Mouse (Mus musculus) neural tube, embryonic 11.5 days (tissue): Measurements from ENCODE around the gene Hils1. TPM values are rescaled to one million over a fixed set of nuclear protein-coding genes. Genes with fewer than 3 reads are reported as not detected.
"Not testable (repeated sequence)": the region's sequence is repeated elsewhere in the genome, so short reads cannot be mapped to it uniquely, and the experiment has no call there.

Source experiments
- ATAC-seq: fragments of 200-750 bp; cut with Nextera tagmentation; 2 replicates; pipeline ENCODE4 v1.8.0; 2017; ENCODE audit warnings: moderate number of reproducible peaks, mild to moderate bottlenecking, moderate TSS enrichment, moderate library complexity; ENCODE audit not compliant: insufficient read depth, low FRiP score, low TSS enrichment
- DNase-seq: peaks from one replicate; pipeline ENCODE4 v3.0.0-alpha.2; 2015; ENCODE audit warnings: low spot score
- H3K27ac ChIP-seq: fragments of 300-500 bp; sonication (generic); 2 replicates; pipeline ENCODE4 v1.5.1; 2014; ENCODE audit warnings: low read depth, mild to moderate bottlenecking, low read length
- H3K27me3 ChIP-seq: fragments of 300-500 bp; sonication (generic); 2 replicates; pipeline ENCODE4 v1.6.1; 2014; ENCODE audit warnings: mild to moderate bottlenecking, low read length, mixed read lengths; ENCODE audit not compliant: control insufficient read depth, insufficient read depth
- H3K36me3 ChIP-seq: fragments of 300-500 bp; sonication (generic); 2 replicates; pipeline ENCODE4 v1.6.1; 2014; ENCODE audit warnings: mild to moderate bottlenecking, low read length, moderate library complexity, mixed read lengths; ENCODE audit not compliant: control insufficient read depth, insufficient read depth
- H3K4me1 ChIP-seq: fragments of 300-500 bp; sonication (generic); 2 replicates; pipeline ENCODE4 v1.6.1; 2014; ENCODE audit warnings: low read length, mixed read lengths; ENCODE audit not compliant: control insufficient read depth, insufficient read depth
- H3K4me2 ChIP-seq: fragments of 300-500 bp; sonication (generic); 2 replicates; pipeline ENCODE4 v1.6.1; 2014; ENCODE audit warnings: low read depth, mild to moderate bottlenecking, moderate library complexity
- H3K4me3 ChIP-seq: fragments of 300-500 bp; sonication (generic); 2 replicates; pipeline ENCODE4 v1.5.1; 2014; ENCODE audit warnings: low read depth, low read length
- H3K9ac ChIP-seq: fragments of 300-500 bp; sonication (generic); 2 replicates; pipeline ENCODE4 v1.6.1; 2014; ENCODE audit warnings: mild to moderate bottlenecking, low read length
- H3K9me3 ChIP-seq: fragments of 300-500 bp; sonication (generic); 2 replicates; pipeline ENCODE4 v1.6.1; 2016; ENCODE audit warnings: low read length; ENCODE audit not compliant: control insufficient read depth
- WGBS: fragments of 180-500 bp; shearing (Covaris S2); extraction: QIAGEN DNeasy Blood & Tissue Kit; methylation state at CpG from one replicate; pipeline ENCODE4 v1.1.7; 2014; 5-methylcytosine and 5-hydroxymethylcytosine counted together
- polyA plus RNA-seq: library from polyadenylated mRNA; unstranded; fragments of >200 nt; fragmentation: Nextera tagmentation; extraction: Ambion mirVana; gene quantifications from 2 replicates; pipeline ENCODE4 v1.2.1, GENCODE M21; 2014

Hils1 gene
- polyA plus RNA-seq, 1 experiment from 2014 or later = not detected

DNA sequence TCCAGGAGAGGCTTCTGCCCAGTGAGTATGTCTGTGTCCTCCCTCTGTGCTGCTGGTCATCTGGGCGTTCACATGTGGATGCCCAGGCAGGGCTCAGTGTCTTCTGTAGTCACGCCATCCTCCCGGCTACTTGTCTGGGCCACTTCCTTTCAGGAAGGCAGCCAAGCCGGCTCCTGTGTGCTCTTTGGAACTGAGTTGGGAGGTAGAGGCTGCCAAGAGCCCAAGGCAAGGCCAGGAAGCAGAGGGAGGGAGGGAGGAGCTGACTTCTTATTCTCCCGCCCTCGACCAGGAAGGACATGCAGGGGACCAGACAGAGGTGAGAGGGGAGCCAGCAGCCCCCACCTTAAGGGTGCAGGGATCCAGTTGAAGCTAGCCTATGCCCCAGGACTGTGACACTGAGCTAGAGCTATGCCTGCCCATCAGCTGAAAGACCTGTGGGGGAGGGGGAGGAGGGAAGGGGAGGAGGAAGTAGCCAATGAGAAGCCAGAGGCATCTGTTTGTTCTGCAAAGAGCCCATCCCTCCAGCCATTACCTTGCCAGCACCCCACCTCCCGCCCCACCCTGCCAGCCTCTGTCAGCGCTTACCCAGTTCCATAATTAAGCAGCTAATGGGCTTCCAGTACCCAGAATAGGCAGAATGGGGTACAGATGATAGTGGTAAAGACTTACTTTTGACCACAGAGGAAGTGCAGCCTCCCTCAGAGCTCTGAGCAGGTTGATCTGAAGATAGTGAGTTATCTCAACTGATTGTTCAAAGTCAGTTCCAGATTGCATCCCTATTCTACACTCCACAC, 9.1 kb upstream of the Hils1 start:
- H3K9ac ChIP-seq = no peak overlapping the region
- 18% methylated on average over 8 of the region's 8 CpGs for WGBS
- H3K9me3 ChIP-seq = no peaks in the 10 kb centered on the region
- no peaks in the 10 kb centered on the region for H3K36me3 ChIP-seq
- ATAC-seq (no peak), DNase-seq (peak; percentile 43)
- H3K4me2 ChIP-seq = no peak overlapping the region
- no peaks in the 10 kb centered on the region for H3K4me1 ChIP-seq
- H3K27ac ChIP-seq = no peak overlapping the region
- no peak overlapping the region for H3K4me3 ChIP-seq
- H3K27me3 ChIP-seq = no peaks in the 10 kb centered on the region

DNA sequence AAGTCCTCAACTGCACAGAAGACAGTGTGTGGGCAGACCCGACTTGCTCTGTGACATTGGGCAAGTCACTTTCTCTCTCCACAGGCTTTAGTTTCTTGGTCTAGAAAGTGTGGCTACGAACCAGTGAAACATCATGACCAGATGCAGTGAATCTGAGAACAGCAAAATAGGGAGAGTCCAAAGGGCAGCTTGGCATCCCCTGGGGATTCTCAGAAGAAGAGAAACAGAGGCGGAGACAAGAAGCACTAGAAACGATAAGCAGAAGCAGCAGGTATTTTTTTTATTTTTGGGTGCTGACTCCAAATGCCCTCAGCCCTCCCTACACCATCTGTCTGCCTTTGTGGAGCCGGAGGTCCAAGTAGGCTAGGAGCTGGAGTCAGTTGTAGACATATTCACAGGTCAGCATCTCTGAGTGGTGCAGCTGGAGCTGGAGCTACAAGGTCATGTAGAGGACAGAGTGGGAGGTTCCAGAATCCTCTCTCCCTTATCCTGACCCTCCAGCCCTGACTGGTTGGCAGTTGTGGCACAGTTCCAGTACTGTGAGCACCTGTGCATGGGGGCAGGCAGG, 4.8 kb upstream of the Hils1 start:
- H3K9me3 ChIP-seq = no peaks in the 10 kb centered on the region
- no peak for ATAC-seq
- no peak overlapping the region for H3K9ac ChIP-seq
- H3K36me3 ChIP-seq = no peaks in the 10 kb centered on the region
- H3K4me2 ChIP-seq = no peak overlapping the region
- H3K27me3 ChIP-seq = no peaks in the 10 kb centered on the region
- no peak for DNase-seq
- no peaks in the 10 kb centered on the region for H3K4me1 ChIP-seq
- no peak overlapping the region for H3K4me3 ChIP-seq
- WGBS = 73% methylated on average over 5 of the region's 5 CpGs
- no peak overlapping the region for H3K27ac ChIP-seq

DNA sequence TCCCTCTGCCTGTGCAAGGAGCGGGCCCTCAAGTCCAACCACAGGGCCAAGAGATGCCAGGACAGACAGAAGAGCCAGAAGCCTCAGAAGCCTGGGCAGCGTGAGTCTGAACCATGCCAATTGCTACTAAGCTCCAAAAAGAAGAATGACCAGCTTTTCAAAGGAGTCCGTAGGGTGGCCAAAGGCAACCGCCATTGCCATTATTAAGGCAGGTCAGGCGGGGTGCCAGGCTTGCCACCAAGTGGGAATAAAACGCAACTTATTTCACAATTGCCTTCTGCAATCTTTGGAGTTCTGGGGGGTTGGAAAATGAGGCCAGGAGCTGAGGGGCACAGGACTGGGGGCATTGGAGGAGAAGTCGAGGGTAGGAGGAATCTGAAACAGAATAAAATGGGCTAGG, 794 bp downstream of the Hils1 start:
- H3K4me3 ChIP-seq = no peak overlapping the region
- H3K4me2 ChIP-seq = no peak overlapping the region
- no peaks in the 10 kb centered on the region for H3K36me3 ChIP-seq
- no peak overlapping the region for H3K9ac ChIP-seq
- H3K27ac ChIP-seq = no peak overlapping the region
- DNase-seq (no peak), ATAC-seq (no peak)
- H3K4me1 ChIP-seq = no peaks in the 10 kb centered on the region
- WGBS = 85% methylated on average over 7 of the region's 7 CpGs
- no peaks in the 10 kb centered on the region for H3K27me3 ChIP-seq
- no peaks in the 10 kb centered on the region for H3K9me3 ChIP-seq

GRCm38 (mm10) chr11:94969709-94970108, 2.3 kb downstream of the Hils1 start:
- not testable (repeated sequence) for H3K4me1 ChIP-seq, DNase-seq, H3K9me3 ChIP-seq, H3K27me3 ChIP-seq, H3K36me3 ChIP-seq, H3K27ac ChIP-seq, H3K4me3 ChIP-seq, H3K9ac ChIP-seq, H3K4me2 ChIP-seq, ATAC-seq
- WGBS = 92% methylated on average over 4 of the region's 4 CpGs

- Histone ChIP-seq H3K9me3 (no peaks in the 10 kb centered on the region), H3K27ac (no peak overlapping the region), H3K4me3 (no peak overlapping the region), H3K4me1 (no peaks in the 10 kb centered on the region), H3K27me3 (no peaks in the 10 kb centered on the region), H3K4me2 (no peak overlapping the region), H3K36me3 (no peaks in the 10 kb centered on the region), H3K9ac (no peak overlapping the region)
- ATAC-seq = no peak
- WGBS = 66% methylated on average over 15 of the region's 15 CpGs
- peak; percentile 65 for DNase-seq
Observed at GRCm38 (mm10) chr11:94970210-94970943, 3.0 kb downstream of the Hils1 start.

GRCm38 (mm10) chr11:94971895-94972615, 4.7 kb downstream of the Hils1 start:
- ATAC-seq = no peak
- H3K4me3 ChIP-seq = no peak overlapping the region
- WGBS = 65% methylated on average over 16 of the region's 16 CpGs
- H3K4me2 ChIP-seq = no peak overlapping the region
- no peaks in the 10 kb centered on the region for H3K27me3 ChIP-seq
- no peaks in the 10 kb centered on the region for H3K4me1 ChIP-seq
- H3K9me3 ChIP-seq = no peaks in the 10 kb centered on the region
- H3K27ac ChIP-seq = no peak overlapping the region
- DNase-seq = no peak
- H3K36me3 ChIP-seq = no peaks in the 10 kb centered on the region
- H3K9ac ChIP-seq = no peak overlapping the region

- Histone ChIP-seq H3K27me3 (no peaks in the 10 kb centered on the region), H3K9ac (no peak overlapping the region), H3K27ac (no peak overlapping the region), H3K36me3 (no peaks in the 10 kb centered on the region), H3K4me1 (no peaks in the 10 kb centered on the region), H3K4me3 (no peak overlapping the region), H3K4me2 (no peak overlapping the region), H3K9me3 (no peaks in the 10 kb centered on the region)
- whole genome bisulfite sequencing = 64% methylated on average over 5 of the region's 5 CpGs
- ATAC-seq (no peak), DNase-seq (no peak)
Observed at GRCm38 (mm10) chr11:94972887-94973286, 5.5 kb downstream of the Hils1 start.

DNA sequence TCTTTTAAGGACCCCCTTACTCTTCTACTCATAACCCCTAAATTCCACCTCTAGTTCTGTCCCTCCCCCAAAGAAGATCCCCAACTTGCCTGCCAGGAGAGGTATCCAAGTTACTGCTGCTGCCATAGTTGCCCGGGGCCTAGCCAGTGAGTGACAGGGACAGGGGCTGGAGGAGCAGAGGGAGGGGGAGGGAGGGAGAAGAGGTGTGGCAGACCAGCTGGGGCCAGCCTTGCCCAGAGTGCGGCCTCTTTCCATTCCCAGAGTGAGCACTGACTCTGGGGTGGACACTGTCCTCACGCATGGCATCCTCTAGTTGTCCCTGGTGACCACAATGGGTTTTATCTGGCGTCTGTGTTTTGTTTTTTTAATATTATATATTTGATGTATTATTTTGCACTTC, 5.9 kb downstream of the Hils1 start:
- Histone ChIP-seq H3K36me3 (no peaks in the 10 kb centered on the region), H3K9ac (no peak overlapping the region), H3K9me3 (no peaks in the 10 kb centered on the region), H3K4me2 (no peak overlapping the region), H3K27me3 (no peaks in the 10 kb centered on the region), H3K4me1 (no peaks in the 10 kb centered on the region), H3K27ac (no peak overlapping the region), H3K4me3 (no peak overlapping the region)
- no peak for ATAC-seq
- DNase-seq = no peak
- 41% methylated on average over 4 of the region's 4 CpGs for WGBS
